Mouse (Mus musculus): Measurements from ENCODE around the gene Acvr2b.

DNA sequence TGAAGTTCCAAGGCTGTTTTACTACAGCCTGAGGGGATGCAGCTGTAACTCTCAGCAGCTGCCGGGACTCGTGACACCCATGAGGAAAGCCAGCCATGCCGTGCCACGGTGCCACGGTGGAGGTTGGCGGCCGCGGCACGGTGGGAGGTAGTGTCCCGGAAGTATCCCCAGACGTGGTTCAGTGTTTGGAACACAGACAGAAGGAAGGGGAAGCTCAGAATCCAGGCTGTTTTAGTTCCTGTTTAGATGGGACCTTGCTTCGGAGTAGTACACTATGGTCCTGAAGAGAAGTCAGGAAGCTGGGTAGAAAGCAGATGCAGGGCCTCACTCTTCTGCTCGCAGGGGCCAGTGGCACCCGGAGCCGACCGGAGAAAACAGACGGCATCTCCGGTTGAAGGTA lies 16.1 kb downstream of the Acvr2b start:
- no peak for TF ChIP-seq CTCF (conservative IDR thresholded peaks at IDR 0.05; ENCODE audit: low read length)
- TF ChIP-seq NANOG (IDR thresholded peaks at IDR 0.05; ENCODE audit: borderline replicate concordance, low read length), result no peak

All from E14TG2a.4 (cell line).